Mouse (Mus musculus) thymus, postnatal 4 days (tissue): ENCODE data around the gene Nfrkb.

Experiments used
- DNase-seq: peaks from one replicate; pipeline ENCODE4 v3.0.0; 2021

Gene Nfrkb

GRCm38 (mm10) chr9:31385947-31386354, at the start of gene Nfrkb:
Gene Nfrkb (plus strand): TSS chr9:31386192.
- peak; percentile 99 for DNase-seq

- DNase-seq, result no peak
Measured at GRCm38 (mm10) chr9:31344289-31344831, 41.6 kb upstream of the Nfrkb start.

- DNase-seq, result no peak
Measured at GRCm38 (mm10) chr9:31346575-31347080, 39.4 kb upstream of the Nfrkb start.

GRCm38 (mm10) chr9:31348458-31348857, 37.5 kb upstream of the Nfrkb start:
- DNase-seq, result no peak

- peak; percentile 83 for DNase-seq
Measured at GRCm38 (mm10) chr9:31348915-31349314, 37.1 kb upstream of the Nfrkb start.

GRCm38 (mm10) chr9:31352716-31353115, 33.3 kb upstream of the Nfrkb start:
- DNase-seq, result no peak

GRCm38 (mm10) chr9:31353518-31353917, 32.5 kb upstream of the Nfrkb start:
- DNase-seq, result no peak

GRCm38 (mm10) chr9:31354051-31354450, 31.9 kb upstream of the Nfrkb start:
- DNase-seq, result no peak

- no peak for DNase-seq
Measured at GRCm38 (mm10) chr9:31363698-31364609, 22.0 kb upstream of the Nfrkb start.

- DNase-seq, result no peak
Measured at GRCm38 (mm10) chr9:31365086-31365485, 20.9 kb upstream of the Nfrkb start.

GRCm38 (mm10) chr9:31371740-31372139, 14.3 kb upstream of the Nfrkb start:
- no peak for DNase-seq

GRCm38 (mm10) chr9:31376661-31377060, 9.3 kb upstream of the Nfrkb start:
- no peak for DNase-seq

- DNase-seq, result no peak
Measured at GRCm38 (mm10) chr9:31384786-31385499, 1.0 kb upstream of the Nfrkb start.

- DNase-seq, result peak; percentile 23
Measured at GRCm38 (mm10) chr9:31385500-31385869, 507 bp upstream of the Nfrkb start.

GRCm38 (mm10) chr9:31386368-31387180, 582 bp downstream of the Nfrkb start:
- peak; percentile 26 for DNase-seq

GRCm38 (mm10) chr9:31387206-31387605, 1.2 kb downstream of the Nfrkb start:
- no peak for DNase-seq

- DNase-seq, result peak; percentile 88
Measured at GRCm38 (mm10) chr9:31400441-31400840, 14.4 kb downstream of the Nfrkb start.

- DNase-seq, result no peak
Measured at GRCm38 (mm10) chr9:31404311-31404710, 18.3 kb downstream of the Nfrkb start.

- DNase-seq, result peak; percentile 46
Measured at GRCm38 (mm10) chr9:31405217-31405616, 19.2 kb downstream of the Nfrkb start.

- no peak for DNase-seq
Measured at GRCm38 (mm10) chr9:31412165-31412564, 26.2 kb downstream of the Nfrkb start.

- DNase-seq, result no peak
Measured at GRCm38 (mm10) chr9:31418821-31419220, 32.8 kb downstream of the Nfrkb start.

- no peak for DNase-seq
Measured at GRCm38 (mm10) chr9:31422143-31422542, 36.2 kb downstream of the Nfrkb start.

- DNase-seq, result no peak
Measured at GRCm38 (mm10) chr9:31428971-31429370, 43.0 kb downstream of the Nfrkb start.
